Mouse (Mus musculus): ENCODE measurements around the gene Lrguk.

GRCm38 (mm10) chr6:34096905-34097304 lies 67.7 kb downstream of the Lrguk start:
- TF ChIP-seq POLR2A (IDR thresholded peaks at IDR 0.05; ENCODE audit: borderline replicate concordance, low read depth, low read length) (no peak), CTCF (IDR thresholded peaks at IDR 0.05; ENCODE audit: low read depth, low read length) (no peak)
